9 mouse cellular contexts compared by ENCODE assay signal in the genomic region with DNA sequence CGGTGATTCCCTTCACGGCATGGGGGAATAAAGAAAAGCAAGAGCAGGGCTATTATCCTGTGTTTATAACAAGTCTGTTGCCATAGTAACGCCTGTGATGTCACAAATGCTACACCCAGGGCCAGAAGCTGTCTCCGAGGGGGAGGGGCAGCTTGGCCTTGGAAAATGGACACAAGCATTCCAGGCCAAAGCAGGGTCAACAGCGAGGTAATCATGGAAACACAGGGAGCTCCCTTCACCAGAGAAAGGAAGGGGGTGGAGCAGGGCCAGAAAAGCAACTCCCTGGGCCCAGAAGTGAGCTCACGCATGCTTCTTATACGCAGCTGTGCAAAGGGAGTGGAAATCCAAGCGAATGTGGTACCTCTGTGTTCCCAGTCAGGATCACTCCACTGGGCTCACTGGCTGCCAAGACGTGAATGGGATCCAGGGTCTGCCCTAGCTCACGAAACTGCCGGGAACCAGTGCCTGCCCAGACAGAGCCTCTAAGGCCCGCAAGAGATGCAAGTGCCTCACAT. TPM values are rescaled to one million over a fixed set of nuclear protein-coding genes. Genes with fewer than 3 reads are reported as not detected.
DNase-seq lines count a peak whose midpoint lies in the region; ATAC-seq and TF ChIP-seq lines count a peak whose summit lies in the region.
"Had no signal": no experiment of that assay in that cellular context is flagged by ENCODE, and none has a peak within 500 bp of the region (broad histone marks: within the 10 kb centered on the region; RNA-seq: fewer than 3 reads in every experiment).

No protein-coding gene starts in this region.

- no peak overlapping the region for H3K4me3 ChIP-seq in embryonic facial prominence, embryonic 11.5 days (ENCODE audit: low read depth, low read length)
- no peak overlapping the region for H3K4me3 ChIP-seq in liver, adult 2 months (ENCODE audit: insufficient read depth, low read depth, low read length)
- no peak overlapping the region for H3K4me3 ChIP-seq in neural tube, embryonic 14.5 days (ENCODE audit: low read depth, low read length)
- H3K4me3 ChIP-seq: megakaryocyte, embryonic 14.5 days had no signal

- peak; percentile 73 for ATAC-seq in embryonic facial prominence, embryonic 11.5 days (replicated peaks; ENCODE audit: insufficient number of reproducible peaks, low FRiP score, low TSS enrichment, low read depth)
- ATAC-seq in neural tube, embryonic 14.5 days (ENCODE audit: low read depth) = peak; percentile 86

- TF ChIP-seq CTCF in liver, adult 2 months (IDR thresholded peaks at IDR 0.05; ENCODE audit: low read depth, low read length) = no peak

- peak overlapping the region; percentile 5; the same call in 1 of the 2 replicates for H3K9ac ChIP-seq in embryonic facial prominence, embryonic 11.5 days (replicated peaks; ENCODE audit: low read length)
- H3K9ac ChIP-seq in liver, adult 2 months (ENCODE audit: low read depth, low read length) = no peak overlapping the region
- no peak overlapping the region for H3K9ac ChIP-seq in neural tube, embryonic 14.5 days (replicated peaks; ENCODE audit: low read depth, low read length)

- peak overlapping the region; percentile 53 for H3K27ac ChIP-seq in embryonic facial prominence, embryonic 11.5 days (replicated peaks; ENCODE audit: low read depth, low read length)
- no peak overlapping the region for H3K27ac ChIP-seq in liver, adult 2 months (replicated peaks; ENCODE audit: insufficient read depth, low read depth, low read length)
- H3K27ac ChIP-seq in neural tube, embryonic 14.5 days (ENCODE audit: low read depth, low read length) = peak overlapping the region; percentile 41

- DNase-seq in cerebellum, postnatal 10 days = peak; percentile 77 to 79
- no peak for DNase-seq in cerebellum, adult 11 months
- peak; percentile 92 for DNase-seq in embryonic facial prominence, embryonic 11.5 days (ENCODE audit: low spot score)
- DNase-seq in heart, adult 9 months (ENCODE audit: low spot score in 2 of 2) = peak; percentile 76 to 84
- DNase-seq in kidney, adult 11 months = peak; percentile 30
- DNase-seq in liver, adult 2 months (ENCODE audit: extremely low read depth, low read depth, low spot score) = peak; percentile 9
- DNase-seq in T-cell, adult 2 months (ENCODE audit: low spot score) = no peak

- TF ChIP-seq POLR2A in liver, adult 2 months (IDR thresholded peaks at IDR 0.05; ENCODE audit: extremely low read depth, insufficient read depth, low read length) = no peak

- H3K4me2 ChIP-seq in embryonic facial prominence, embryonic 11.5 days (ENCODE audit: low read depth, low read length) = peak overlapping the region; percentile 17; the same call in 1 of the 2 replicates
- H3K4me2 ChIP-seq in neural tube, embryonic 14.5 days (ENCODE audit: low read depth, low read length) = 0 out of 2 replicates have a peak overlapping the region, but pooled peaks have one; percentile 17

- no peaks in the 10 kb centered on the region for H3K9me3 ChIP-seq in embryonic facial prominence, embryonic 11.5 days (replicated peaks; ENCODE audit: control insufficient read depth, low read length)
- no peaks in the 10 kb centered on the region for H3K9me3 ChIP-seq in neural tube, embryonic 14.5 days (ENCODE audit: control insufficient read depth, low read length)
- H3K9me3 ChIP-seq: megakaryocyte, embryonic 14.5 days had no signal

- no peaks in the 10 kb centered on the region for H3K79me2 ChIP-seq in liver, adult 2 months (ENCODE audit: control insufficient read depth, insufficient read depth, low read length)

- H3K27me3 ChIP-seq in embryonic facial prominence, embryonic 11.5 days (ENCODE audit: control insufficient read depth, insufficient read depth, low read length) = no peaks in the 10 kb centered on the region
- no peaks in the 10 kb centered on the region for H3K27me3 ChIP-seq in liver, adult 2 months (ENCODE audit: control insufficient read depth, insufficient read depth, low read length)
- no peaks in the 10 kb centered on the region for H3K27me3 ChIP-seq in neural tube, embryonic 14.5 days (ENCODE audit: control insufficient read depth, insufficient read depth, low read length)

- 11% methylated on average over 12 of the region's 12 CpGs for WGBS in embryonic facial prominence, embryonic 11.5 days
- 50% methylated on average over 12 of the region's 12 CpGs for WGBS in liver, adult 2 months
- 3% methylated on average over 12 of the region's 12 CpGs for WGBS in neural tube, embryonic 14.5 days

- H3K36me3 ChIP-seq in embryonic facial prominence, embryonic 11.5 days (replicated peaks; ENCODE audit: control insufficient read depth, insufficient read depth, low read depth, low read length) = no peaks in the 10 kb centered on the region
- H3K36me3 ChIP-seq in liver, adult 2 months (ENCODE audit: control insufficient read depth, insufficient read depth, low read length) = no peaks in the 10 kb centered on the region
- no peaks in the 10 kb centered on the region for H3K36me3 ChIP-seq in neural tube, embryonic 14.5 days (ENCODE audit: control insufficient read depth, insufficient read depth, low read length)

- H3K4me1 ChIP-seq in embryonic facial prominence, embryonic 11.5 days (ENCODE audit: control insufficient read depth, insufficient read depth, low read length) = peaks cover 5% of the 10 kb centered on the region; the same call in 1 of the 2 replicates
- H3K4me1 ChIP-seq in liver, adult 2 months (ENCODE audit: control insufficient read depth, insufficient read depth, low read length) = no peaks in the 10 kb centered on the region
- H3K4me1 ChIP-seq in neural tube, embryonic 14.5 days (ENCODE audit: control insufficient read depth, insufficient read depth, low read length) = peaks cover 16% of the 10 kb centered on the region; the same call in 1 of the 2 replicates
- H3K4me1 ChIP-seq: megakaryocyte, embryonic 14.5 days had no signal

RNA-seq across cellular contexts. Expression of gene Sobp, which starts 19.2 kb away (rescaled TPM):
- polyA plus RNA-seq in embryonic facial prominence, embryonic 11.5 days (2014; fragmentation: Nextera tagmentation; extraction: Ambion mirVana) = 5.2 and 5.3 TPM in 2 replicates
- not detected in 2 replicates for total RNA-seq in liver, adult 2 months (2014; rRNA removed)
- 0.01 and 0.05 TPM in 2 replicates for polyA plus RNA-seq in liver, adult 2 months (2012; rRNA removed)
- polyA plus RNA-seq in neural tube, embryonic 14.5 days (2014; fragmentation: Nextera tagmentation; extraction: Ambion mirVana) = 12.3 and 17.0 TPM in 2 replicates

RNA-seq across cellular contexts. Expression of gene 9030612E09Rik, which starts 19.4 kb away (rescaled TPM):
- polyA plus RNA-seq in embryonic facial prominence, embryonic 11.5 days (2014; fragmentation: Nextera tagmentation; extraction: Ambion mirVana) = 0.81 and 1.7 TPM in 2 replicates
- not detected in 2 replicates for total RNA-seq in liver, adult 2 months (2014; rRNA removed)
- not detected in 2 replicates for polyA plus RNA-seq in liver, adult 2 months (2012; rRNA removed)
- 1.7 and 2.4 TPM in 2 replicates for polyA plus RNA-seq in neural tube, embryonic 14.5 days (2014; fragmentation: Nextera tagmentation; extraction: Ambion mirVana)

Comparison
In these comparisons a context has a peak if more than half of its experiments do, and no peak if none do; other contexts are left out.
1. DNase-seq: peak in cerebellum, postnatal 10 days (2 of 2), embryonic facial prominence, embryonic 11.5 days (single experiment), heart, adult 9 months (2 of 2), kidney, adult 11 months (single experiment) and liver, adult 2 months (single experiment); none in cerebellum, adult 11 months (single experiment) and T-cell, adult 2 months (single experiment).